Mouse (Mus musculus): ENCODE results near the gene Tgm1.
A peak's percentile ranks its signal among the peaks of the same experiment; 100 is the strongest.

Gene Tgm1

DNA sequence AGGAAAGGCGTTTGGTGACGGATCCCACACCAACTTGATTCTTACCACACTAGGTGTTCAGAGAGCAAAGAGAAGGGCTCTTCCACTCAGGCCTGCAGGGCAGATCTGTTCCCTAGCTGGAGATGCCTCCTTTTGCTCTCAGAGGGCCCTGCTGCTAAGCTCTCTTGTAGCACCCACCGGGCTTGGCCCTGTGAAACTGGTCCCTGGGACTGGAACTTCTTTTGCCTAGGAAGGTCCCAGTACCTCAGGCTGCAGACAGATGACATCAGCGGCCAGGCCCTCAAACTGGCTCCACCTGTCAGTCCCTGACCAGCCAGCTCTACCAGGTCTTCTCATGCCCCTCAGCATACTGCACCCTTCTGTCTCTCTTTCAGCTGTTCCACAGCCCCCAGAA lies at the start of gene Tgm1:
TSS of gene Tgm1 (minus strand) at position 198 of the 394 bp plus-strand sequence.
- no peak for DNase-seq

DNA sequence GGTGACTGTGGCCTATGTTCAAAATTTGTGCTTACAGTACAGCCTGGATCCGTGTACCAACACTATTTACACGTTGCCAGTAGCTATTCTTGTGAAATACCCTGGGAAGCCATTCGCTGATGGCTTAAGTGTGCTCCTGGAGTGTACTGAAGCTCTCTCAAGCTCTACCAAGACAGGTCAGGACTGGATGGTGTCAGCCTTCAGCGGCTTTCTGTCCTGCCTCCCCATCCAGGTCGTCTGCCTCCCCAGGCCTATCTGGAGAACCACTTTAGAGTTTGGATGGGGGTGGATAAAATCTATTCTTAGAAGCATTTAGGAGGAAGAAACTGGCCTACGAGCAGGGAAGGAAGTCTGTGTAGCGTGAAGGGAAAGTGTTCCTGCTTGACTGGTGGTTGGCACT lies 49.4 kb upstream of the Tgm1 start:
- DNase-seq = no peak

DNA sequence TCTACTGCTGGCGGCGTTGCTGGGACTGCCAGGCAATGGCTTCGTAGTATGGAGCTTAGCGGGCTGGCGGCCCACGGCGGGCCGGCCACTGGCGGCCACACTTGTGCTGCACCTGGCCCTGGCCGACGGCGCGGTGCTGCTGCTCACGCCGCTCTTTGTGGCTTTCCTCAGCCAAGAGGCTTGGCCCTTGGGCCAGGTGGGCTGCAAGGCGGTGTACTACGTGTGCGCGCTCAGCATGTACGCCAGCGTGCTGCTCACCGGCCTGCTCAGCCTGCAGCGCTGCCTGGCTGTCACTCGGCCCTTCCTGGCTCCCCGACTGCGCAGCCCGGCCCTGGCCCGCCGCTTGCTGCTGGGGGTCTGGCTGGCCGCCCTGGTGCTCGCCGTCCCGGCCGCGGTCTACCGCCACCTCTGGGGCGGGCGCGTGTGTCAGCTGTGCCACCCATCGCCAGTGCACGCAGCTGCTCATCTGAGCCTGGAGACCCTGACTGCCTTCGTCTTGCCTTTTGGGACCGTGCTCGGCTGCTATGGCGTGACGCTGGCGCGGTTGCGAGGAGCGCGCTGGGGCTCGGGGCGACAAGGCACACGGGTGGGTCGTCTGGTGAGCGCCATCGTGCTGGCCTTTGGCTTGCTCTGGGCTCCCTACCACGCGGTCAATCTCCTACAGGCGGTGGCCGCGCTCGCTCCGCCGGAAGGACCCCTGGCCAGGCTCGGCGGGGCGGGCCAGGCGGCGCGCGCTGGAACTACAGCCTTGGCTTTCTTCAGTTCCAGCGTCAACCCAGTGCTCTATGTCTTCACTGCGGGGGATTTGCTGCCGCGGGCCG lies 48.5 kb upstream of the Tgm1 start:
- DNase-seq = peak; percentile 56

DNA sequence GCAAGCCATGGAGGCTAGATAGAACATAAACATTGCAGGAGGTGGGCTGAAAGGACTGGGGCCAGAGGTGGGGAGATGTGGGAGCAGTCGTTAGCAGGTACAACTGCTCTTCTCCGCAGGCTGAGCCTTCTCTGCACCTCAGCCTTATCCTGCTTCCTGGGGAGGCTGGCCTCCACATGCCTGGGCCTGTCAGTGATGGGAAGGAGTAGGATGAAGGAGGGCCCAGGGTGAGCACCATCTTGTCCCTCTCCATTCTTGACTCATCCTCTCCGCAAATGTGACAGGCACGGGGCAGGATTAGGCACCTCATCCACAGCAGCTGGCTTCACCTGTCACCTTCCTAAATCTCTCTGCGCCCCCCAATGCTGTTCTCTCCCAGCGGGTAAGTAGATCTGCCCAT lies 47.4 kb upstream of the Tgm1 start, which contains the start of gene Ltb4r2:
TSS of gene Ltb4r2 (plus strand) at position 266 of the 400 bp plus-strand sequence.
- DNase-seq = no peak

DNA sequence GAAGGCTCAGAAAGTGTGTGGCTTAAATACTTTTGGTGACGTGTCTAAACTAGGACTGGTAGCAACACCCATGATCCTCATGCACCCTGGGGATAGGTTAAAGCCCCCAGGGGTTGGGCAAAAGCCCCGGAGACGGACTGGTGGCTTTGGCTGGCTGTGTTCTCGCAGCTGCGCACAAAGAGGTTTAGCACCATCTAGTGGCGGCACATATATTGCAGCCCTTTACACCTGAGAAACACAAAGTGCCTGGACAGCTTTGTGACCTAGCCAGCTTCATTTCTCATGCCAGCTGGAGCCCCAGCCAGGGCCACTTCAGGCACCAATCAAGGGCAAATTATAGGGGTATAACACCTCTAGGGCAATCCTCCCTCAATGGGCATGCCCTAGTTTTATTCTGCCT lies 46.4 kb upstream of the Tgm1 start:
- DNase-seq = peak; percentile 81

DNA sequence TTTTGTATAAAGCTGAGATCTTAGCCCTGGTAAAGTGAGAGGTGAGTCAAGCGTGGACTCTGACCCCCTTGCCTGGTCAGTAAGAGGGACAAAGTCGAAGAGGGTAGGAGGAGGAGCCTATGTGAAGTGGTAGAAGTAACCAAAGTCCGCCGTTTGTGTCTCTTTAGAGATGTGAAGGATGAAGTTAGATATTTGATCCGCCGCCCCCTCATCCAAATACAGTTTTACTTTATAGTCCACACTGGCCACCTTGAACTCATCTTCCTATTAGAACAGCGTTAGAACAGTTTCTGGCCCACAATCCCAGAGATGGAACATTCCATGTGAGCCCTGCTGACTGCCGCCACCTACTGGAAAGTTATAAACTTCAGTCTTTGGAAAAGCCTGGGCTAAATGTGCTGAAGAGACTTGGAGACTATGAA lies 44.6 kb upstream of the Tgm1 start, which contains the start of gene Cideb:
TSS of gene Cideb (minus strand) at position 96 of the 422 bp plus-strand sequence.
- no peak for DNase-seq

DNA sequence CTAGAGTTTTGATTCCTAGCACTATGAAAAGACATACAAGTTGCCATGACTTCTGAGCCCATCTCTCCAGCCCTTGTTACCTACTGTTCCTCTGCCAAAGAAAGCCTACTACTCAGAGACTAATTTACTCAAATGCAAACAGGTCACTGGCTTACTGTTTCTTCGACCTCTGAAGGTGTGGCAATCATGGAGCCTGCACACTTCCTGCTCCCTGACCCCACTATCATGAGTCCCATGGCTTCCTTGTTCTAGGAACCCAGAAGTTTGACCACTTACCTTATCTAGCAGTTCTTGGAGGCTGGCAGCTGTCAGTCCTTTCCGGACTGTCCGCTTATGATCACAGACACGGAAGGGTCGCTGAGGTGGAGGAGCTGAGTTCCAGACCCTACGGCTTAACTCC lies 43.8 kb upstream of the Tgm1 start:
- DNase-seq = no peak

DNA sequence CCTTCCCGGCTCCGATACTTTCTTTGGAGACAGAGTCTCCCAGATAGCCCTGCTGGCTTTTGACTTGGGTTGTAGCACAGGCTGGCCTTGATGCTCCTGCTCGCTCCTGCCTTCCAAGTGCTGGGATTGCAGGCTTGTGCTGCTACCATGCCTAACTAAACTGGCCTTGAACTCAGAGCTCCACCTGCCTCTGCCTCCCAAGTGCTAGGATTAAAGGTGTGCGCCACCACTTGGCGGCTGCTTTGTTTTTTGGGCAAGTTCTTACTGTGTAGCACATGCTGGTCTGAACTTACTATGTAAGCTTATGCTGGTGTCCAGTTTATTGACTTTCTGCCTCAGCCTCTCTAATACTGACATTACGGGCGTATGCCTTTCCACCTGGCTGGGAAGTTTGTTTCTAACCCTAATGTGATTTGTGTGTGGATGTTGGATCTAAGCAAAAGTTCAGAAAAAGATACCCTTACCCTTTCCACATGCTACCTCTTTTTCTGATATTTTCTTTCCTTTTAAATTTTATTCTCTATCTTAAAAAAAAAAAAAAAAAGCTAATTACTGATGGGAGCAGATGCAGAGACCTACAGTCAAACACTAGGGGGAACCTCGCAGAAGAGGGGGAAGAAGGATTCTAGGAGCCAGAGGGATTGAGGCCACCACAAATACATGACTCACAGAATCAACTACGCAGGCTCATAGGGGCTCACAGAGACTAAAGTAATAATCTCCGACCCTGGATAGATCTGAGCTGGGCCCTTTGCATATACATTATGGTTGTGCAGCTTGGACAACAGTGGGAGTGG lies 33.5 kb upstream of the Tgm1 start:
- DNase-seq = no peak

DNA sequence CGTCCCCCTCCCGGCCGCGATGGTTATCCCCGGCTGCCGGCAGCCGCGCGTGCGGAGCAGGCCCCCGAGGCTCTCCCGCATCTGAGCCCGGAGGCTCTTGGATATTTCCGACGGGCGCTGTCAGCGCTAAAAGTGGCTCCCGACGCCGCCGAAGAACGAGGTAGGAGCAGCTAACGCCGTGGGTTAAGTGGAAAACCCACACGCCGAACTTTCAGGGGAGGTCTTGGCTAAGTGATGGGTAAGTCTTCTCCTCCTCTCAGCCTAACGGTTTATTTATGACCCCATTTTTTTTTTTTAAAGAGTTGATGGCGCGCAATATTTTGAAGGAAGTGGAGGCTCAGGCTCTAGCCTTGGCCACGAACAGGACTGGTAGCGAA lies 32.1 kb upstream of the Tgm1 start:
- no peak for DNase-seq

DNA sequence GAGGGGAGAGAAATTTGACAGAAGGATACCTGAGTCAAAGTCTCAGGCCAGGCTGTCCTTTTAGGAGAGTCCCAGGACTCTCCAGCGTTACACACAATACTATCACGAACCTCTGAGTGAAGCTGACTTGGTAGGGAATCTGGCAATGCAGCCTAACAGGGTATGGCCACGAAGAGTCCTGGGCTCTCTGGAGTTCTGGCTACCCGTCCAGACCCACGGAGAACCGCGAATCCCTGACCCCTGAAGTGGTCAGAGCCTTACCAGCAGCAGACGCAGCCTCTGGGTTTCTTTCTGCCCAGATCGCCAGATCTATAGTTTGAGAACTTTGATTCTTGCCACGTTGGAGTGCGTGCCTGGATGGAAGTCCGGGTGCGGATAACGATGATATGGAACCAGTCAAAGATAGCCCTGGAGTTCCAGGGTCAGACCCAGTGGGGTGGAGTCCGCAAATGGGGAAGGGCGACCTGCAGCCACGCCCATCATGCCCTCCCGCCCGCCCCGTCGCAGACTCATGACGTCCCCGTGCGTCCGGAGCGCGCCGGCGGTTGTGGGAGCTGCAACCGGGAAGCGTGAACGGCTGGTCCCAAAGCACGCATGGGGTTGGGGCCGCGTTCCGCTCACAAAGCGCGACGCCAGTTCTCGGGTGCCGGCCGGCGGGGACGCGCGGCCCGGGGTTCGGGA lies 31.6 kb upstream of the Tgm1 start, which contains the start of the genes Dhrs1 and Nop9:
TSS of gene Dhrs1 (minus strand) at position 511 of the 681 bp plus-strand sequence.
TSS of gene Nop9 (plus strand) at position 514 of the 681 bp plus-strand sequence.
- DNase-seq = peak; percentile 82

DNA sequence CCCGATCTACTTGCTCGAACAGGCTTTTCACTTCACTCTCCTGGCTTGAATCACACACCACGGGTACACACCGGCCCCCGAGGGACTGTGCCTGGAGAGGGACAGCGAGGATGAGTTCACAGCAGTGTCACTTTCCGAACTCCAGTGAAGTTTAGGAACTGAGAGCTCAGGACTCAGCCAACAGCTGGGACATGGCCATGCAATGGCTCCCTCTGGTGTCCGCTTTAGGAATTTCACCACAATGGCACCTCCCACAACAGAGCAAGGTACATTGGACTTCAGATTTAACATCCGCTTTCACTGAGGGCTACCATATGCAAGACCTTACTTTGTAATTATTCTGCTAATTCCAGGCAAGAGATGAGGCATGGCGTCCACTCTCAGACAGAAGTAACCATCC lies 30.0 kb upstream of the Tgm1 start:
- DNase-seq = peak; percentile 67

DNA sequence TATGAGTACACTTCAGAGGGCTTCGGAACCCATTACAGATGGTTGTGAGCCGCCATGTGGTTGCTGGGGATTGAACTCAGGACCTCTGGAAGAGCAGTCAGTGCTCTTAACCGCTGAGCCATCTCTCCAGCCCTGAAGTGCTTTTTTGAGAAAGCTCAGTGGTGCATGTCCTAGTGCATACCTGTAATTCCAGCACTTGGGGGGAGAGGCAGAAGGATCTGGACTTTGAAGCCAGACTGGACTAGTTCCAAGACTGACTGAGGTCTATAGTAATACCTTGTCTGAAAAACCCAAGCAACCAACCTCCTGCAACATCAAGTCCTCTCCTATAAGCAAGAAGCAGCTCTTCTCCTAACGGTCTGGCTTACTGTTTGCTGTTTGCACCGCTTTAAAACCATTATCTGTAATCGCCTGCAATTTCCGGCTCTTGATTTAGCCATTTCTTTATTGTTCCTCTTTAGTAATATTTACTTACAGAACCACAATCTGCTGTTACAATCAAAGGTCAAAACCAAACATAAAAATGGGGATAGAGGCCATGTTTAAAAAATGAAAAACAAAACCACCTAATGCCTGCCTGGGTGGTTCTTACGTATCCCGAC lies 23.5 kb upstream of the Tgm1 start:
- DNase-seq = no peak

DNA sequence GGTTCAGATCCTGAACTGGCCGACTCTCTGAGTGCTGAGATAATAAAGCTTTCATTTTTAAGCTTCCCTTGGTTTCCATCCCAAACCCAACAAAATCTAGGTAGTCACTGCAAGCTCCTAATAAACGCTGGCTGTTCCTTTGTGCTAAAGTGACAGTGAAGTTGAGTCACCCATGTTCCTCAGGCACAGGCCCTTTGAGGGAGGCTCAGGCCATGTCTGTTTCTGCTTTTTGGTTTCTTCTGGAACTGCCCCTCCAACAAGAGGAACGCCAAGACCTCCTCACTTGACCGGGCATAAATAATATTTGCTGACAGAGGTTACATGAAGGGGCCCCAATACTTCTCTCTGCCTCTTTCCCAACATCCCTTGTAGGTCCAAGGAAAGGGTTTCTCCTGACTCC lies 22.0 kb upstream of the Tgm1 start:
- no peak for DNase-seq

DNA sequence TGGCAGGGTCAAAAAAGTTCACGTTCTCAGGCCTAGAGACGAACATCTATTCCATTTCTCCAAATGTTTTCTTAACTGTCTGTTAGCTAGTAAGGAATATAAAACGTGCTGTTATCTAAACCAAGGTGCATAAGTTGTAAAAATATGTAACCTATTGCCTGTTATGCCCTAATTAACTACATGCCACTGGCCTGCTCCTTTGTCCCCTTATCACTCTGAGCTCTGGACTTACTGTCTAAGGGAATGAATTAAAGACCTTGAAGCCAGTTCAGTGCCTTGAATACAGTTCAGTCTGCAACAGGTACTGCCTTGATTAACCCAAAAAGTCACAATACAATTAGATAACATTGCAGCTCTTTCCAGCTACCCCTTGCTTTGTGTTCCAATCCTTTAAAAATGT lies 21.6 kb upstream of the Tgm1 start:
- DNase-seq = no peak

DNA sequence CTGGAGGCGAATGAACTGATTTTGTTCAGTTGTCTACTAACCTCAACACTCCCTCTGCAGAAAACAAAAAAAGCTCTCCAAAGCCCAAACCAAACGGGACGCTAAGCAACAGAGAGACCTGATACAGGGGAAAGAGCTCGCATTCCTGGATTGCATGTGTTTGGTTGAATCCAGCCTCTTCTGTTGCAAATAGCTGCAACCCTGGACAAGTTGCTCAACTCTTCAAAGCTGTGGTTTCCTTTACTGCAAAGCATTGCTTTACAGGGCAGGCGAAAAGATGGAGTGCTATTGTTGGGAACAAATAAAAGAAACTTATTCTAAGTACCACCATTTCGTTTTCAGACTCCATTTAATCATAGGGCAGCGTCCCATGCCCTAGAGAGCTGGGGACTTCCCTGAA lies 21.1 kb upstream of the Tgm1 start:
- no peak for DNase-seq

DNA sequence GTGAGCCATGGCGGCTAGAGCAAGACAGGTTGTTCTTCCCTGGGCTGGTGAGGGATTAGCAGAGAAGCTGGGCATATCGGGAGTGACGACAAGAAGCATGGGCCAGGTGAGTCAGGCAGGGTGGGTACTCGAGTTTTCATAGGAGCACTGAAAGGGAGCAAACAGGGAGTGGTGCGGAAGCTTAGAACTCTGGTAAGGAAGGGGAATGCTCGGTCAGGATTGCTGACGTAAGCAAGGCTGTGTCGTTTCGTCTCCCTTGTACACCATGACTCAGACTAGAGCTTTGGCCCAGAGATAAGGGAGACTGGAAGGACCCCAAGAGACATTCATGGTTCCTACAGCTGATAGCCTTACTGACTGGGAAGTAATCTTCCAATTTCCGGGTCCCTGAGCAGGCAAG lies 20.2 kb upstream of the Tgm1 start:
- DNase-seq = no peak

DNA sequence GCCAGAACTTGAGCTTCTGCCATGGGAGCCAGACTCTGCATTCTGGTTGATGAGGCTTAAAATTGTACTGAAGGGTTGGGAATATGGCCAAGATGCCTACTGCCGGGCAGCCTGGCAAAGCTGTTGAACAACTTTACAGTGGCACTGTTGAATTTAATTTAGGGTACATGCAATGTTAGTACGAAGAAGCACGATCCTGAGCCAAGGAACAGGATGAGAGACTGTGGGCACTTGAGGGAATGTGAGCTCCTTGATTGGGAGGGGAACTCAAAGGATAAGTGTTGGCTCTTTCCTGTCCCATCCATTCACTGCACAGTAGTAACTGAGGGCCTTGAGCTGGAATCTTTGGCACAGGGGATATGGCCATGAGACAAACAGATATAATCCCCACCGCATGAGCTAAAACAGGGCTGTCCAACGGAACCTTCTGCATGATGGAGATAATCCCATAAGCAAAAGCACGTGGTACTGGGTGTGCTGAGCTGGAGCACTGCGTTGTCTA lies 16.9 kb upstream of the Tgm1 start:
- DNase-seq = no peak

DNA sequence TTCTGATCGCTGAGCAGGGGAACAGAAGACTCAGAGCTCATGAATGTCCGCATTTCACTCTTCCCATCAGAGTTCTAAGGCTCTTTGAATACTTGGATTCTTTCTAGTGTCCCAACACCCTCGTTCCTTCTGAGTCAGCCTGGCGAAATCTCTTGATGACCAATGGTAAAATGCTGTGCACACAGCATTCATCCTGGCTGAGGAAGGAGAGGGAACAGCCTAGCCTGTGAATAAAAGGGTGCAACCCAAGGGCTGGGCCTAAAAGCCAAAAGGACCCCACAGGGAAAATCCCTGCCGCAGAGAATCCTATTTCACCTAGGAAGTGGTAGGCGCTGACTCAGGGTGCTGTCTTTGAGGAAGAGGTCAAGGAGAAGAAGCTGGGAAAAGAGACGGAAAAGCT lies 16.4 kb upstream of the Tgm1 start:
- no peak for DNase-seq

DNA sequence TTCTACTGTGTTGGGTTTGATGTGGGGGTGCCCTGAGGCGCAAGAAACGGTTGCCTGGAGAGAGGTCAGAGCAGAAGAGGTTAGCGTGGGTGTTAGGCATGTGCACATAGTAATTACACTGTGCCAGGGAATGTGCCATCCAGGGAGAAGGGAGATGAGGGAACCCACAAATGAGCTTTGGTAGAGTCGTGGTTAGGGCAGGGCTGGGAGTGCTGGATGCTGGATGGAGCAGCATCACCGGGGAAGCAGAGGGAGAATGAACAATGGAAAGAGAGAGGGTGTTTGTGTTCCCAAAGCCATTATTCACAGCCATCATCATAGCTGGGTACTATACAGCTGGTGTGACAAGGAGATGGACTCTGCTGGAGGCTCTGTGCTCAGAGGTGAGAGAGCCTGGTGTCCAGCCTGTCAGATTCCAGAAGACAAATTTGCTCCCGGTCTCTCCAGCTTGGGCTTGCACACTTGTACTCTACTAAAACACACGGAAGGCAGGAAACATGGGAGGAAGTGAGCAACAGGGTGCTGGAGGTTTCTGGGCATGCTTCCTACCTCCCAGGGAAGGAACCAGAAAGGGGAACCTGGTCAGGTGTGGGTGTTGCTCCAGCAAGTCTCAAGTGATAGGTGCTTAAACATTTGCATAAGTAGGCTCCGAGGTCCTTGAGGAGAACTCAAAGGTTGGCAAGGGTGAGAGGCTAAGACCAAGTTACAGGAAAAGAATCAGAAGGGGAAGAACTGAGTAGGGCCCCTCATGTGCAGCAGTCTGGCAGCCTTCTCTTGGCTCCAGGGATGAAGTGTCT lies 14.4 kb upstream of the Tgm1 start:
- DNase-seq = no peak

DNA sequence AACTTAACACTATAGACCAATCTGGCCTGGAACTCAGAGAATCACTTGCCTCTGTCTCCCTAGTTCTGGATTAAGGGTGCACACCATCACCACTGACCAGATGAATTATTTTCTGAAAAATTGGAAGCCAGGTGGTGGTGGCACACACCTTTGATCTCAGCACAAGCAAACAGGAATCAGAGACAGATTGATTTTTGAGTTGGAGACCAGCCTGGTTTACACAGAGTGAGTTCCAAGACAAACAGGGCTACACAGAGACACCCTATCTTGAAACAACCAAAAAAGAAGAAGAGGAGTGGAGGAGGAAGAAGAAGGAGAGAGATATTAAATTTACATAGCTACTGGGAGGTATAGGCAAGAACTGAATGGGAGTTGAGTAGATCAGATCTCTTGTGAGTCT lies 12.5 kb upstream of the Tgm1 start:
- no peak for DNase-seq

DNA sequence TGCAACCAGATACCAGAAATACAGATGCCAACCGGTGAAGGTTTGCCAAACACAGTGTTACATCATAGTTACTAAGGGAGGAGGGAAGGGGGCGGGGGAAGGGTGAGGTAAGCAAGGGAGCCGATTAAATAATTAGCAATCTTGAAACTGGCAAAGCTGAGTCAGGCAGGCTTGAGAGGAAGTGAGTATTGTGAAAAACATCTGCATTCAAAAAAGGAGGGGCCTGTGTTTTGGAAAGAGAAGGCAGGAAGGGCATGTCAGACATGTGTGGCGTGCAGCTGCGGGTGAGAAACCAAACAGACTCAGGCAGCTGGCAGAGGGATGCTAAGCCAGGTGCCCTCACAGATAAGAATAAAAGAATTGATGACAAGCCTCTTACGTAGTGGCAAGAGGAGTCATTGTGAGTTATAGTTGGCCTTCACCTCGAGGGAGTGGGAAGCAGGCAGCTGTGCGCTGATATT lies 10.7 kb upstream of the Tgm1 start:
- no peak for DNase-seq

DNA sequence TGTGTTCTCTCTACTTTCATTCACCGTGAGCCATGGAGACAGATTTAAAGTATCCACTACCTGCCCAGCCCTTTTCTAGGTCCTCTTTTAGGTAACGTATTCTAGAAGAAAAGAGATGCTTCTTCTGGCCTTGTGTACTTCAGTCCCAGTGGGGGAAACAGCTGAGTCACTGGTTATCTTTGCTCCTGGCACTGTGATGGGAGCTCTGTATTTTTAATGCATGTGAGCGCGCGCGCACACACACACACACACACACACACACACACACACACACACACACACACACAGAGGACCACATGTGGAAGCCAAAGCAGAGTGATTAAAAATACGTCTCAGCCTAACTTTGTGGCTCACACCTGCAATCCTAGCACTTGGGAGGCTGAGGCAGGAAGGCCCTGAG lies 9.7 kb upstream of the Tgm1 start:
- no peak for DNase-seq

Data from cerebellum, adult 11-12 months (tissue).